ENCODE assay signal across 14 mouse cellular contexts in the genomic region with DNA sequence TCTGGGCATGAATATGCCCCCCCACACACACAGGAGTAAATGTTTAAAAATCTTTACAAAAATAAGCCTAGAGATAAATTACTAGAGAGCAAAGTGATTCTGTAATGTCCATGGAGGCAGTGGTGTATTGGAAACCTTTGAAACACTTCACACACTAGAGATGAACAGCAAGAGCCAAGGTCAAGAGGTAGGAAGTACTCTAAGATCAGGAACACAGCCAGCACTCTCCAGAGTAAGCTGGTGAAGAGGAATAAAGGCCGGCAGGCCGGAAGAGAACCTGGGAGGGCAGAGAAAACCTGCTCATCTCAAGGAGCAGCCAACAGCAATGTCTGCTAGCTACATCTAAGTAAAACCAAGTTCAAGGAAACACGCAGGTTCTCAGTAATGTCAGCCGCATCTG.
"Had no signal": no experiment of that assay in that cellular context is flagged by ENCODE, and none has a peak within 500 bp of the region (broad histone marks: within the 10 kb centered on the region; RNA-seq: fewer than 3 reads in every experiment).

No protein-coding gene starts in this region.

- H3K27ac ChIP-seq: heart, embryonic 10.5 days; hindbrain, embryonic 10.5 days; hindbrain, embryonic 12.5 days; hindbrain, embryonic 15.5 days; hindbrain, postnatal 0 days; left cerebral cortex, adult 2 months; limb, embryonic 10.5 days; limb, embryonic 12.5 days had no signal

- DNase-seq: gastrocnemius, postnatal 14 days; gastrocnemius, postnatal 36 days; kidney, adult 18-20 months; kidney, postnatal 4 days; liver had no signal

- H3K4me3 ChIP-seq: heart, embryonic 10.5 days; heart, embryonic 12.5 days; hindbrain, embryonic 10.5 days; hindbrain, embryonic 12.5 days; hindbrain, embryonic 15.5 days; left cerebral cortex, adult 2 months; limb, embryonic 10.5 days; limb, embryonic 12.5 days had no signal
